Mouse (Mus musculus) gastrocnemius, postnatal 10 days (tissue): ENCODE data around the gene Rtl4. TPM values are rescaled to one million over a fixed set of nuclear protein-coding genes. Genes with fewer than 3 reads are reported as not detected.

Experiments used
- DNase-seq: peaks from one replicate; pipeline ENCODE4 v3.0.0; 2021; ENCODE audit warnings: mixed read lengths
- long read RNA-seq, 2 experiments: library from polyadenylated mRNA; stranded (forward); transcript quantifications; one replicate each; pipeline ENCODE4 v2.0.0; 2021
- microRNA-seq, 2 experiments: library from miRNA; unstranded; fragments of <30 nt; microRNA quantifications; one replicate each; pipeline ENCODE4 v1.2.0; 2021
- total RNA-seq, 2 experiments: library from RNA; stranded (reverse); gene quantifications; 2 replicates each; pipeline ENCODE4 v1.2.3; 2021

The Rtl4 gene
- total RNA-seq = under 1 TPM; 0.12 to 0.20 TPM
- long read RNA-seq, experiment 1 = 0 reads
- long read RNA-seq, experiment 2 = 0 reads

DNA sequence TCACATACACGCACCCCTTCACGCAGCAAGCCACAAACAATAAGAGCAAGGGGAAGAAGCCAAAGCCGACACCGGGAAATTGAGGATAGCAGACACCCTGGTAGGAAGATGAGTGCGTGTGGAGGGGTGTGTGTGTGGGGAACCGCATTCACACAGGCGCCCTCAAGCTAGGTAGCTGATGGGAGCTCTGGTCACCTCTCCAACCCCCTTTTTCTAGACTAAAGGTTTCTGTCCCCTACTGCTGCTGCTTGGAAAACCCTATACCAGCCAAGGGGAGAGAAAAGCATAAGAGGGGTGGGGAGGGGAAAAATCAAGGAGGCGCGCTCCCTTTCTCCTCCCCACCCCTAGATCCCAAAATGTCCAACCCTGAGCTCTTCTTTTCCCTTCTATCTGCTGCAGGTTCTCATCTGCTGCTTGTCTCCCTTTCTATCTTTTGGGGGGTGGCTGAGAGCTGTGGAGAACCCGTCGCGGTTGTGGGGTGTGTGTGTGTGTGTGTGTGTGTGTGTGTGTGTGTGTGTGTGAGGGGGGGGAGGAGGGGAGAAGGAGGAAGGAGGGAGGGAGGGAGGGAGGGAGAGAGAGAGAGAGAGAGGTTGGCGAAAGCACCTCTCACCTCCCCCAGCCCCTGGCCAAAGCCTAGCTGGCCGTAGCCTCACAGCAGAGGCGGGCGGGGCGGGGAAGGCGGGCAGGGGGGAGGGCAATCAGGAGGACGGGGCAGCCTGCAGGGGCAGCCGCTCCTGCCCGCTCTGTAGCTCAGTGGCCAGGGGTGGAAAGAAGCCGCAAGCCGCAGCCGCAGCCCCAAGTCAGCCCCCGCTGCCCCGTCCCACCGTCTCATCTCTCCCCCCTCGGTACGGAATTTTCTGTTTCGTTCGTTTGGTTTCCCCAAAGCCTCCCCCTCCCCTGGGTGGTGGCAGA is at the start of gene Rtl4:
Rtl4 (plus strand) TSS at position 701 of the 912 bp plus-strand sequence.
- peak; percentile 2 for DNase-seq

DNA sequence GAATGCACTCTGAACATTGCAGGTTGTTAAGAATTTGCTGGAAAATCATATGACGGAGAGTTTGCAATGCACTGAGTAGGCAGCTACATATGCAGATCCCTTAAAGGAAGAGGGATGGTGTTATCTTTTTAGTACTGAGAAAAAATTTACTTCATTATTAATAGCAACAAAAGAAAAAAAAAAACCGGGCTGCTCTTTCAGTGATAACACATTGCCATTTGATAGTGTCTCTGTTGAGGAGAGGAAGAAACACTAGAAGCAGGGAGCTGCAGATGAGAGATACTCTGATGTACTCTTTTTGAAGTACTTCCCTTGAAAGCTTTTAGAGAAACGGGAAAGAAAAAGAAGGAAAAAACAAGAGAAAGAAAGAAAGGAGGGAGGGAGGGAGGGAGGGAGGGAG is 44.0 kb upstream of the Rtl4 start:
- DNase-seq = no peak

DNA sequence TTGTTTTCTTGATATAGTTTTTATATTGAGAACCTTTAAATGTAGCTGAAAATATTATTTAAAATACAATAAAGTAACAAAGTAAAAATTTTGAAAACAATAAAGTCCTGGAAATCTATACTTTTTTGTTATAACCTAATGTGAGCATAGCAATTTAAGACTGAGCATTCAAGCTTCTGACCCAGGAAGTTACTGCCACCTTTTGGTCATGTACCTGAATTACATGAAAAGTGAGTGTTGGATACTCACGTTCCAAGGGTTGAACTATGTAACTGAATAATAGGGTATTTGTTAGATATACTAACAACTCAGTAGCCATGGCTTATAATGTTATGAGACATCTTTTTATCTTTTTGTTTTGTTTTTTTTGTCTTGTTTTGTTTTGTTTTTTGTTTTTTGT is 43.3 kb upstream of the Rtl4 start:
- no peak for DNase-seq

DNA sequence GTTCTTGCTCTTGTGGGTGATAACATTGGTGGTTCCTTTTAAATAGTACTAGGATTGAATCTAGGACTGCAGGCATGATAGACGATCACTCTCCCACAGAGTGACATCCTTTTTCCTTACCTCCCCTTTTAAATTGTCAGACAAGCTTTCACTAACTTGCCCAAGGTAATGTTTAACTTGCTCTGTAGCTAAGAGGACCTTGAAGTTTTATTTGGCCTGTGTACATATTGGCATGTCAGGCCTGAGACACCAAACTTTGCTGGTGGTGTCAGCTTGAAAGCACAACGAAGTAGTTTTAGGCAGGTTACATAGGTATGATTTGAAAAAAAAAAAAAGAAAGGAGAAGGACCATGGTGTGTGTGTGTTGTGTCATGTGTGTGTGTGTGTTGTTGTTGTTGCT is 36.5 kb upstream of the Rtl4 start:
- DNase-seq = no peak

DNA sequence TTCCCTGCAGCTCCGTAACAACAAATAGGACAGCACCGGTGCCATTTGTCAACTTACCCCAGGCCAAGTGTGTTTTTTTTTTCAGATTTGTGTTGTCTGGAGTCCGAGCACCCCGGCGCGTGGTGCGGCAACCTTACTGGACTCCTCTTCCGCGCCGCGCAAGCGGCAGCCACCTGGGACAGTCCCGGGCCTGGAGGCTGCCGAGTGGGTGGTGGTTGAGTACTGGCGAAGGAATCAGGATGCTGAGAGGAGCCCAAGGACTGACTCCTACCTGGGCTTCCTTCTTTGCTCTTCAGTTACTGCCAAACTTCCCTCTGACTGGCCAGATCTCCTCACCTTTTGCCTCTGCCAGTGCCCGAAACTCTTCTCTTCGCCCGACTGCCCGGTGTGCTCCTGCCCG is 965 bp upstream of the Rtl4 start:
- no peak for DNase-seq

DNA sequence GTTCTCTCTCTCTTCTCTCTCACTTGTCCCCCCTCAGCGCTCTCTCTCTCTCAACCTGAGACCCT is 733 bp upstream of the Rtl4 start, which contains the start of gene Trpc5:
Trpc5 (minus strand) TSS at position 39 of the 65 bp plus-strand sequence.
- DNase-seq = no peak

DNA sequence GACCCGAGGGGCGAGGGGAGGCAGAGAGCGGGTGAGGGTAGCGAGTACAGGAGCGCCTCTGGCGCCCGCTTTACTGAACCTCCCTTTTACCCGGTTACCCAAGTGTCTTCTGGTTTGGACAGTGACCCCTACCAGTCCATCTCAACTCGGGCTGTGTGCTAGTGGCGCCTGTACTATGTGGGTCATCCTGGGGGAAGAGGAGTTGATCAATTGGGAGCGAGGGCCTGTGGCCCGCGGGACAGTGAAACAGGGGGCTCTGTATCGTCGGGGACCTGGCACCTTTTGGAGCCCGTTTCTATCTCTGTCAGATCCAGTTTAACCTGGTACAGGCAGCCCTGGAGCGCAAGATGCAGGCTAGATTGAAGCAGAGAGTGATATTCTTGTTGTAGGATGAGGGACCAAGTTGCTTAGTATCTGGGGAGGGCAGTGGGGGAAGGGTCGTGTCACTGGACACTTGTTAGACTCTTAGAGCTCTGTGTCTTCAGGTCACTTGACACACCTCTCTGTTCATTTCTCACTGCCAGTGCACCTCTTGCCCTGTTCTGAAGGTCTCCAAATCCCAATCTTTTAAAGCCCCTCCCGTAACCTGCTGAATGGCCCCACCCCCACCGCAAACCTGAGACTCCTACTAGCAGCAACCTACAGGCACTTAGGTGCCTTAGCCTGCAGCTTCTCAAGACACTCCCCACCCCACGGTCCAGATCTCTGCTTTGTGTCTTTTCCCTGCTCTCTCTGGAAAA is 582 bp downstream of the Rtl4 start:
- DNase-seq = no peak

DNA sequence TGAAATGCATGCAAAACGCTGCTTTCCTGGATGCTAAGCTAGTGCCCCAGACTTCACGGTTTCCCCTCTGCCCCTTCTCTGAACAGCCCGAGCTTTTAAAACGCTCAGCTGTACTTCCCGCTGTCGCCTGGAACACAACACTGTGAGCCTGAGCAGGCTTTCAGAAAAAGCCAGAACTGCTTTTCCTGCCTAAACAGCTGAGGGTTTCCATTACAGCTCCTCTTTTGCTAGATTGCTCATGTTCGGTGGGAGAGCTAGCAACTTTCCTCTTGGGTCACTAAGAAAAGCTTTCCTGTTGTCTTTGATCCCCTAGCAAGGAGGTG is 1.1 kb downstream of the Rtl4 start:
- no peak for DNase-seq

DNA sequence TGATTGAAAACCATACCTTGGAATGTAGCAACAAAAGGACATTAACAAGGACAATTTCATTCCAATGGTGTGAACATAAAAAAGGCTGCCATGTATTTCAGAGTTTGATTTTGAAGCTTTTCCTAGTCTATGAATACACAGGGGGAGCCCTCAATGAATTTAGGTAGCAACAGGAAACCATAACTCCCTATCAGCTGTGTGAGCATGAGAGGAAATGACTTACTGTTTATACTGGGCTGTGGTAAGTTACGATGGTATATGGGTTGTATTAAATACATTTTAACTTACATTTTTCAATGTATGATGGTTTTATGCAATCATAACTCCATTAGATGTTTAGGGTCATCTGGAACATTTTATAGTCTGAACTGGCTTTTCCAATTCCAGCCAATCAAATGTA is 27.6 kb downstream of the Rtl4 start:
- DNase-seq = no peak

DNA sequence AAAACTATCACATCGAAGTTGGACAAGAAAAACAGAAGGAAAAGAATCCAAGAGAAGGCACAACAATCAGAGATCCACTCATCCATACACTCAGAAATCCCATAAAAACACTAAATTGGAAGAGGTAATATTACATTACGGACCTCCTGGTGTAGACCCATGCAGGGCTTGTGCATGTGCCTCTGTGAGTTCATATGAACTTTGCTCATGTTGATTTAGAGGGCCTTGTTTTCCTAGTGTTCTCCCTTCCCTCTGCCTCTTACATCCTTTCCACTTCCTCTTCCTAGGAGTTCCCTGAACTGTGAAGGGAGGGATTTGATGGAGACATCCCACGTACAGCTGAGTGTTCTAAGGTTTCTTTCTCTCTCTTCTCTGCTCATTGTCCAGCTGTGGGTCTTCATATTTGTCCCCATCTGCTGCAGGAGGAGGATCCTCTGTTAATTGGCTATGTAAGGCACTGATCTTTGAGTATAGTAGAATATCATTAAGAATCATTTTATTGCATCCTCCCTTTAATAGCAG is 58.9 kb downstream of the Rtl4 start:
- DNase-seq = no peak

DNA sequence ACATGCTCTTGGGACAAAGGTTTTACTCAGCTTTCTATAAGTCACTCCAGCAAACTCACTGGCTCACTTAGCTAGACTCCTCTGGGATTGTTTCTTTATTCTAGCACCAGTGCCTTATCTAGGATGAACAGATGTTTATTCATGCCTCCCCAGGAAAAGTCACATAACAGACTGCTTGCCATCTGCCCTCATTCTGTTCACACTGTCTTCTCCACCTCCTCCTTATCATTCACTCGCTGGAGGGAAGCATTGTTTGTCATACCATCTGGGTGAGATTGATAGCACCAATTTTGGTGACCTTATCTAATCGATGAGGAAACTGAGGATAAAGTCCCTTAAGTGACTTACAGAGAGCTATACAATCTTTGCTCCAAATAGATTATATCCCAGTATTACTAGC is 298.3 kb downstream of the Rtl4 start:
- no peak for DNase-seq

DNA sequence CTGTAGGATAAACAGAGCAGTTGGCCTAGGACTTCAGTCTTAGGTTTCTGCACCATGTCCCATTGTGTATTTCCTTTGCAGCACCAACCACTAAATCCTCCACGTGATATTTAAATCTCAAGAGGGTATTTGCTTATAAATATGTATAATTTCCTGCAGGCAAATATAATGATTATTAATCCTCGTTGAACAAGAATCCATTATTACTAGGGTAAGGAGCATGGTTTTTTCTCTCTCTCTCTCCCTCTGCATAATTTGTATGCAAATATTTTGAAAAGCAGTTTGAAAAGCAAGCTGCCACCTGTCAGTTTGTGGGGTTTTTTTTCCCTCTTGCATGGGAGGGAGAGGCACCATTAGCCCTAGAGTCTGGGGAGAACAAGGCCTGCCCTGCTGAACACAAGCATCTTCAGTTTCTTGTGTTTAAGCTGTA is 376.8 kb downstream of the Rtl4 start:
- DNase-seq = no peak

DNA sequence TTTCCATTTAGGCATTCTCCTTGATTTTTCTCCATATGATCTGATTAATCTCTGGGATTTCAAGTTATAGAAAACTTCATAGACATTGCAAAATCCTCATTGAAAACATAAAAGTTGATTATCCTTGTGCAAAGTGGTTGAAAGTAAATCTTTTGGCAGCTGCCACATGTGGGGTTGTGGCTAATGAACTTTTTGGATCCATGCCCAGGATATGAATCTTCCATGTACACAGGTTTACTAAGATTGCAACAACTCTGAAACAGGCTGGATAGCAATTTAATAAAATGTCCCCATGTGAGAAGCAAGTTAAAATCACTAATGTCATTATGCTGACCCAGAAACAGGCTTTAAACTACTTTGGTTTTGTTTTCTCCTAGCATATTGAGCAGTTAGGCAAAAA is 401.1 kb downstream of the Rtl4 start:
- no peak for DNase-seq

DNA sequence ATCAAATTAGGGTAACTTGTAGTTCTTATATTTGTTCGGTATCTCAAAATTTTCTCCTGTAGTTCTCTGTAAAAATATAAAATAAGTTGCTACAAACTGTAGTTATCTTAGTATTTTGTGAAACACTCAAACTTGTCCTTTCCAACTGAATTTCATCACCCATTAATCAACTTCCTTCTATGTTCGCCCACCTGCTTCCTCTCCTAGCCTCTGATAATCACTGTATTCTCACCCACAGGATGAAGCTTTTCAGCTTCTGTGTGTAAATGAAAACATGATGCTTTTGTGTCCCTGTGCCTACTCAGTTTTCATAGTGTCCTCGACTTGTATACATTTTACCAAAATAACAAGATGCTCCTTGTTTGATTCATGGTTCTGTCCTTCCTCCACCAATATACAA is 401.7 kb downstream of the Rtl4 start:
- no peak for DNase-seq

DNA sequence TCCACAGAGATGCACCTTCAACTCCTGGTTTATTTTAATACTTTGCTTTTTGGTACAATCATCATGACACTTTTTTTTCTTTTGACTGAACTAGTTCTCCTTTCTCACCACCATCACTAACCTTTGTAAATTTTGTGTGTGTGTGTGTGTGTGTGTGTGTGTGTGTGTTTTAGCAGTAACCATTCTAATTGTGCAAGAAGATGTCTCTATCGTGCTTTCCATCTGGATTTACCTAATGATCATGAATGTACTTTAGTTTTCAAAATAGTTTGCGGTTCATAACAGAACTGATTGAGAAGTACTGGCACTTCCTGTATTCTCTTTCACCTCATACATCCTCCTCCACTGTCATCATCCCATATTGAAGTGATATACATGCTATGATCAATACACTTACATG is 402.3 kb downstream of the Rtl4 start:
- no peak for DNase-seq

Small RNA genes within 50 kb of the gene (microRNA-seq; reads per million reads assigned to microRNA genes)
- gene Mir3472 = 0 reads per million in 2 experiments

Other genes starting within 250 kb of the Rtl4 start
- not detected for gene Trpc5os, start 232.3 kb upstream of the Rtl4 start, total RNA-seq
- under 1 TPM; 0.07 to 0.14 TPM for gene Trpc5, start 727 bp upstream of the Rtl4 start, total RNA-seq